Mouse (Mus musculus) olfactory bulb, adult 2 months (tissue): Measurements from ENCODE around the gene Slc7a7.

Experiments
- CTCF ChIP-seq: fragments of 200-500 bp; IDR thresholded peaks from 2 replicates; pipeline ENCODE4 v1.5.1; 2012; ENCODE audit warnings: low read depth, mild to moderate bottlenecking, low read length, moderate library complexity; ENCODE audit not compliant: insufficient read depth
- POLR2A ChIP-seq: fragments of 200-500 bp; IDR thresholded peaks from 2 replicates; pipeline ENCODE4 v1.6.1; 2012; ENCODE audit warnings: mild to moderate bottlenecking, low read depth, low read length, moderate library complexity; ENCODE audit not compliant: insufficient read depth

DNA sequence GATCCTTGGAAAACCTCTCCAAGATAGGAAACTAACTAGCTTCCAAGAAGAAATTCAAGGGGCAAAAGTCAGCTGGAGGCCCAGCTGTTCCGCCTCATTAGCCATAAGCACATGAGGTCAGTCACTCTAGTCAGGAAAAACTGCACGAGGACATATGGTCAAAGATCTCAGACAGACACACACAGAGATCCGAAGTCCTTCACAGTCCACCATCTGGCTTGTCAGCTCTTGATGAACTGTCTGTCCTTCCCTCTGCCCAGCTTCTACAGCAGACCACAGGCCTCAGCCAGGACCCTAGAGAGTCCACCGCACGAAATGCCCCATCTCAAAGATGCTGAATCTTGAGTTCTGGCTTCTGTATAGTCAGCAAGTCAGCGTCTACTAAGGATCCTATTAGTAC lies 30.0 kb downstream of the Slc7a7 start:
- TF ChIP-seq CTCF (no peak), POLR2A (no peak)
